Mouse (Mus musculus): Measurements from ENCODE around the gene Vmn1r230. TPM values are rescaled to one million over a fixed set of nuclear protein-coding genes. Genes with fewer than 3 reads are reported as not detected.

Gene Vmn1r230
- not detected in 2 replicates for polyA plus RNA-seq (2016; fragmentation: Nextera tagmentation; extraction: Ambion mirVana)

- no peaks in the 10 kb centered on the region for H3K4me1 ChIP-seq
- 20% methylated on average over 1 of the region's 1 CpGs for WGBS
- no peaks in the 10 kb centered on the region for H3K27me3 ChIP-seq (ENCODE audit: poor library complexity, severe bottlenecking)
- no peaks in the 10 kb centered on the region for H3K36me3 ChIP-seq (replicated peaks)
- H3K27ac ChIP-seq, result no peak within 1 kb of the TSS
- H3K4me3 ChIP-seq, result no peak within 1 kb of the TSS
- peaks cover 10% of the 10 kb centered on the region; the same call in 1 of the 2 replicates for H3K9me3 ChIP-seq
- DNase-seq (ENCODE audit: extremely low spot score, low spot score), result no peak
These were observed at the start of gene Vmn1r230 for GRCm38 (mm10) chr17:20840144-20840543. TSS of gene Vmn1r230 (plus strand) at chr17:20840444.

DNA sequence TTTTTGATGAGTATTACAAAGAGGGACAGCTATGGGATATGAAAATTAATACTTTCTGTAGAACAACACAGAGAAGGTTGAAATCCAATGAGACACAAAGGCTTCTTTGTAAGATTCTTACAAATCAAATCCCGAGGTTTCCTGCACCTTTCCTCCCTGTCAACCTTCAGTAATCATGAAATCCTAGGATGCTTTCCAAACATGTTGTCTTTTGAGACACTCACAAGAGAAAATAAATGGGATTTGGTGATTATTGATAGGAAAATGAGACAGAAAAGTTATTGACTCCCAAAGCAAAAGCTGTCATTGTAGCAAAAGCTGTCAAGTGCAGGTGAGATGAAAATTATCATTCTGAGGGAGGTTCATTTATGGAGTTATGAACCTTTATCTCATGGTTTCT, 29.0 kb upstream of the Vmn1r230 start, which contains the start of gene Vmn1r229:
TSS of gene Vmn1r229 (plus strand) at position 301 of the 400 bp plus-strand sequence.
- no peaks in the 10 kb centered on the region for H3K27me3 ChIP-seq (ENCODE audit: poor library complexity, severe bottlenecking)
- WGBS, result 80% methylated on average over 1 of the region's 1 CpGs
- H3K4me1 ChIP-seq, result no peaks in the 10 kb centered on the region
- H3K9me3 ChIP-seq, result peaks cover 22% of the 10 kb centered on the region
- no peak within 1 kb of the TSS for H3K4me3 ChIP-seq
- H3K27ac ChIP-seq, result no peak within 1 kb of the TSS
- DNase-seq (ENCODE audit: extremely low spot score, low spot score), result no peak
- no peaks in the 10 kb centered on the region for H3K36me3 ChIP-seq (replicated peaks)

Other genes starting within 250 kb of the Vmn1r230 start
- 0.01 and 0.05 TPM in 2 replicates for gene Vmn2r110, start 244.0 kb upstream of the Vmn1r230 start, polyA plus RNA-seq (2016; fragmentation: Nextera tagmentation; extraction: Ambion mirVana)
- not detected in 2 replicates for gene Fpr-rs3, start 215.6 kb upstream of the Vmn1r230 start, polyA plus RNA-seq (2016; fragmentation: Nextera tagmentation; extraction: Ambion mirVana)
- not detected in 2 replicates for gene Vmn1r226, start 157.6 kb upstream of the Vmn1r230 start, polyA plus RNA-seq (2016; fragmentation: Nextera tagmentation; extraction: Ambion mirVana)
- gene Vmn1r227, start 110.6 kb upstream of the Vmn1r230 start, polyA plus RNA-seq (2016; fragmentation: Nextera tagmentation; extraction: Ambion mirVana), result not detected in 2 replicates
- not detected in 2 replicates for gene Vmn1r228, start 54.3 kb upstream of the Vmn1r230 start, polyA plus RNA-seq (2016; fragmentation: Nextera tagmentation; extraction: Ambion mirVana)
- gene Vmn1r229, start 28.9 kb upstream of the Vmn1r230 start, polyA plus RNA-seq (2016; fragmentation: Nextera tagmentation; extraction: Ambion mirVana), result not detected in 2 replicates
- gene Vmn1r231, start 64.6 kb downstream of the Vmn1r230 start, polyA plus RNA-seq (2016; fragmentation: Nextera tagmentation; extraction: Ambion mirVana), result not detected in 2 replicates
- gene Vmn1r232, start 79.3 kb downstream of the Vmn1r230 start, polyA plus RNA-seq (2016; fragmentation: Nextera tagmentation; extraction: Ambion mirVana), result not detected in 2 replicates
- gene Ppp2r1a, start 104.9 kb downstream of the Vmn1r230 start, polyA plus RNA-seq (2016; fragmentation: Nextera tagmentation; extraction: Ambion mirVana), result 471 and 496 TPM in 2 replicates
- gene Vmn1r233, start 156.0 kb downstream of the Vmn1r230 start, polyA plus RNA-seq (2016; fragmentation: Nextera tagmentation; extraction: Ambion mirVana), result not detected in 2 replicates
- 15.3 and 15.7 TPM in 2 replicates for gene Zfp160, start 168.5 kb downstream of the Vmn1r230 start, polyA plus RNA-seq (2016; fragmentation: Nextera tagmentation; extraction: Ambion mirVana)